ENCODE assay signal across 19 mouse cellular contexts in genomic region chr13:11920495-11920894, GRCm38 (mm10).
A peak's percentile ranks its signal among the peaks of the same experiment; 100 is the strongest.
DNase-seq lines count a peak whose midpoint lies in the region; ATAC-seq and TF ChIP-seq lines count a peak whose summit lies in the region.
"Had no signal": no experiment of that assay in that cellular context is flagged by ENCODE, and none has a peak within 500 bp of the region (broad histone marks: within the 10 kb centered on the region; RNA-seq: fewer than 3 reads in every experiment).

No protein-coding gene starts in this region.

- H3K27ac ChIP-seq in hindbrain, embryonic 16.5 days (ENCODE audit: low read depth, low read length): no peak overlapping the region
- H3K27ac ChIP-seq in hindbrain, embryonic 11.5 days (ENCODE audit: low read depth, low read length): no peak overlapping the region
- H3K27ac ChIP-seq in intestine, postnatal 0 days (ENCODE audit: low read depth, low read length): no peak overlapping the region
- no peak overlapping the region for H3K27ac ChIP-seq in embryonic facial prominence, embryonic 10.5 days (replicated peaks)
- H3K27ac ChIP-seq: gastrocnemius, adult 2 months; intestine, embryonic 15.5 days; limb, embryonic 12.5 days; liver, embryonic 13.5 days; lung, embryonic 15.5 days had no signal

- intact Hi-C loops in left cerebral cortex, postnatal 4 days (cut with DNase I): no loop called here
- intact Hi-C loops in left cerebral cortex, postnatal 10 days (cut with DNase I): no loop called here

- WGBS in hindbrain, embryonic 16.5 days: 69% methylated on average over 1 of the region's 1 CpGs
- 63% methylated on average over 1 of the region's 1 CpGs for WGBS in hindbrain, embryonic 11.5 days
- WGBS in intestine, postnatal 0 days: 96% methylated on average over 1 of the region's 1 CpGs
- WGBS in embryonic facial prominence, embryonic 10.5 days: 63% methylated on average over 1 of the region's 1 CpGs

- H3K27me3 ChIP-seq in hindbrain, embryonic 16.5 days (replicated peaks; ENCODE audit: control insufficient read depth, insufficient read depth, low read length): no peaks in the 10 kb centered on the region
- H3K27me3 ChIP-seq in hindbrain, embryonic 11.5 days (ENCODE audit: control insufficient read depth, insufficient read depth, low read length): no peaks in the 10 kb centered on the region
- H3K27me3 ChIP-seq in intestine, postnatal 0 days (replicated peaks; ENCODE audit: control insufficient read depth, insufficient read depth, low read length): no peaks in the 10 kb centered on the region
- H3K27me3 ChIP-seq in embryonic facial prominence, embryonic 10.5 days (replicated peaks; ENCODE audit: low read depth, poor library complexity, severe bottlenecking): no peaks in the 10 kb centered on the region
- H3K27me3 ChIP-seq: intestine, embryonic 15.5 days; limb, embryonic 12.5 days; liver, embryonic 13.5 days; lung, embryonic 15.5 days had no signal

- no peak overlapping the region for H3K4me2 ChIP-seq in hindbrain, embryonic 16.5 days (ENCODE audit: low read length)
- no peak overlapping the region for H3K4me2 ChIP-seq in hindbrain, embryonic 11.5 days (replicated peaks; ENCODE audit: low read depth, low read length)
- H3K4me2 ChIP-seq in intestine, postnatal 0 days (replicated peaks; ENCODE audit: low read depth): no peak overlapping the region
- H3K4me2 ChIP-seq: intestine, embryonic 15.5 days; limb, embryonic 12.5 days; liver, embryonic 13.5 days; lung, embryonic 15.5 days had no signal

- H3K9me3 ChIP-seq in hindbrain, embryonic 16.5 days (ENCODE audit: control insufficient read depth, low read length): no peaks in the 10 kb centered on the region
- no peaks in the 10 kb centered on the region for H3K9me3 ChIP-seq in hindbrain, embryonic 11.5 days (ENCODE audit: control insufficient read depth, low read length)
- H3K9me3 ChIP-seq in intestine, postnatal 0 days (ENCODE audit: control insufficient read depth): no peaks in the 10 kb centered on the region
- H3K9me3 ChIP-seq in embryonic facial prominence, embryonic 10.5 days: no peaks in the 10 kb centered on the region
- H3K9me3 ChIP-seq: intestine, embryonic 15.5 days; limb, embryonic 12.5 days; liver, embryonic 13.5 days; lung, embryonic 15.5 days had no signal

- H3K4me1 ChIP-seq in hindbrain, embryonic 16.5 days (ENCODE audit: control insufficient read depth, insufficient read depth, low read depth, low read length): no peaks in the 10 kb centered on the region
- no peaks in the 10 kb centered on the region for H3K4me1 ChIP-seq in hindbrain, embryonic 11.5 days (replicated peaks; ENCODE audit: control insufficient read depth, insufficient read depth, low read length)
- H3K4me1 ChIP-seq in intestine, postnatal 0 days (replicated peaks; ENCODE audit: control insufficient read depth, insufficient read depth, low read length): no peaks in the 10 kb centered on the region
- H3K4me1 ChIP-seq in embryonic facial prominence, embryonic 10.5 days: no peaks in the 10 kb centered on the region
- H3K4me1 ChIP-seq: intestine, embryonic 15.5 days; limb, embryonic 12.5 days; lung, embryonic 15.5 days had no signal

- no peak for TF ChIP-seq CTCF in intestine, postnatal 0 days (IDR thresholded peaks at IDR 0.05; ENCODE audit: low read depth)

- DNase-seq in hindbrain, embryonic 11.5 days (ENCODE audit: low spot score): no peak
- peak; percentile 66 for DNase-seq in left cerebral cortex, postnatal 4 days
- DNase-seq in left cerebral cortex, postnatal 10 days (ENCODE audit: extremely low spot score in 1 of 2, low spot score in 2 of 2): no peak
- DNase-seq in cerebellum, adult 18-20 months: peak; percentile 46 to 54
- peak; percentile 54 to 56 for DNase-seq in cerebellum, postnatal 25 days
- DNase-seq in embryonic facial prominence, embryonic 10.5 days (ENCODE audit: low spot score): no peak
- DNase-seq: adrenal gland, postnatal 14 days; gastrocnemius, adult 2 months; heart, postnatal 4 days; layer of hippocampus, postnatal 36 days; liver, embryonic 13.5 days; thymus, postnatal 4 days had no signal

- H3K4me3 ChIP-seq in hindbrain, embryonic 16.5 days (ENCODE audit: low read length): no peak overlapping the region
- H3K4me3 ChIP-seq in hindbrain, embryonic 11.5 days (ENCODE audit: low read depth, low read length): no peak overlapping the region
- H3K4me3 ChIP-seq in intestine, postnatal 0 days (ENCODE audit: low read depth, low read length): no peak overlapping the region
- H3K4me3 ChIP-seq in embryonic facial prominence, embryonic 10.5 days: no peak overlapping the region
- H3K4me3 ChIP-seq: erythroblast, embryonic 14.5 days; gastrocnemius, adult 2 months; intestine, embryonic 15.5 days; limb, embryonic 12.5 days; liver, embryonic 13.5 days; lung, embryonic 15.5 days had no signal

- peak; percentile 76; the same call in 1 of the 2 replicates for ATAC-seq in hindbrain, embryonic 16.5 days
- no peak for ATAC-seq in hindbrain, embryonic 11.5 days (ENCODE audit: low FRiP score)
- no peak for ATAC-seq in intestine, postnatal 0 days
- ATAC-seq: forebrain, embryonic 14.5 days; intestine, embryonic 15.5 days had no signal

- no peaks in the 10 kb centered on the region for H3K36me3 ChIP-seq in hindbrain, embryonic 16.5 days (ENCODE audit: control insufficient read depth, insufficient read depth, low read length)
- no peaks in the 10 kb centered on the region for H3K36me3 ChIP-seq in hindbrain, embryonic 11.5 days (ENCODE audit: control insufficient read depth, insufficient read depth, low read length)
- H3K36me3 ChIP-seq in intestine, postnatal 0 days (ENCODE audit: control insufficient read depth, insufficient read depth): no peaks in the 10 kb centered on the region
- no peaks in the 10 kb centered on the region for H3K36me3 ChIP-seq in embryonic facial prominence, embryonic 10.5 days (replicated peaks)
- H3K36me3 ChIP-seq: intestine, embryonic 15.5 days; limb, embryonic 12.5 days; liver, embryonic 13.5 days; lung, embryonic 15.5 days had no signal

- no peak overlapping the region for H3K9ac ChIP-seq in hindbrain, embryonic 16.5 days (ENCODE audit: low read depth, low read length)
- H3K9ac ChIP-seq in hindbrain, embryonic 11.5 days (ENCODE audit: low read depth, low read length): no peak overlapping the region
- H3K9ac ChIP-seq in intestine, postnatal 0 days (ENCODE audit: low read depth, low read length): no peak overlapping the region
- H3K9ac ChIP-seq: intestine, embryonic 15.5 days; limb, embryonic 12.5 days; liver, embryonic 13.5 days; lung, embryonic 15.5 days had no signal

Comparison
In these comparisons a context has a peak if more than half of its experiments do, and no peak if none do; other contexts are left out.
1. DNase-seq: peak in left cerebral cortex, postnatal 4 days (single experiment), cerebellum, adult 18-20 months (2 of 2) and cerebellum, postnatal 25 days (2 of 2); none in hindbrain, embryonic 11.5 days (single experiment), left cerebral cortex, postnatal 10 days (0 of 2) and embryonic facial prominence, embryonic 10.5 days (single experiment).